Mouse (Mus musculus): ENCODE measurements around the gene Coro2b.

GRCm38 (mm10) chr9:62435613-62436318 lies 101.1 kb downstream of the Coro2b start:
- TF ChIP-seq POLR2A (IDR thresholded peaks at IDR 0.05; ENCODE audit: insufficient read depth, low read depth, low read length) (no peak), CTCF (IDR thresholded peaks at IDR 0.05; ENCODE audit: insufficient read depth, low read depth, low read length) (no peak)

All from olfactory bulb, adult 2 months (tissue).